Comparison of ENCODE assay signal across 10 mouse cellular contexts in the genomic region with DNA sequence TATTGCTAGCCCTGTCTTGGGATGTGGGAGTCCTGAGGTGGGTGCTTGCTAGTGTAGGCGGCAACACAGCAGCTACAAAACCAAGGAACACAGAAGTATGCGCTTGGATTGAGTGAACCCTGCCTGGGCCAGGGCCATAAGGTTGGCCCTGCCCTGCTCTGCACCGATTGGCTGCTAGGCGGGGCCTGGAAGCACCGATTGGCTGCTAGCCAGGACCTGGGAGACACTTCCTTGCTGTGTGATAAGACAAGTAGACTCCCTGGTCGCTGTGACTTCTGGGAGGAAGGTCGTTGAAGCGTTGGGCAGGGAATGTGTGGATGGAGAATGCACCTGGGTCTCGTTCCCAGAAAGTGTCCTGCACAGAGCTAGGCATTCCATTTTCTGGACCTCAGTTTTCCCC. TPM values are rescaled to one million over a fixed set of nuclear protein-coding genes. Genes with fewer than 3 reads are reported as not detected.
DNase-seq lines count a peak whose midpoint lies in the region; ATAC-seq and TF ChIP-seq lines count a peak whose summit lies in the region.
"Had no signal": no experiment of that assay in that cellular context is flagged by ENCODE, and none has a peak within 500 bp of the region (broad histone marks: within the 10 kb centered on the region; RNA-seq: fewer than 3 reads in every experiment).

No protein-coding gene starts in this region.

- no peak overlapping the region for H3K4me2 ChIP-seq in midbrain, postnatal 0 days (ENCODE audit: low read depth, low read length, poor library complexity, severe bottlenecking)
- no peak overlapping the region for H3K4me2 ChIP-seq in midbrain, embryonic 13.5 days (replicated peaks)
- no peak overlapping the region for H3K4me2 ChIP-seq in hindbrain, embryonic 14.5 days (replicated peaks)
- H3K4me2 ChIP-seq: neural tube, embryonic 13.5 days had no signal

- no peak overlapping the region for H3K9ac ChIP-seq in midbrain, postnatal 0 days (replicated peaks; ENCODE audit: low read length, poor library complexity, severe bottlenecking)
- no peak overlapping the region for H3K9ac ChIP-seq in midbrain, embryonic 13.5 days (replicated peaks)
- H3K9ac ChIP-seq in hindbrain, embryonic 14.5 days = no peak overlapping the region
- H3K9ac ChIP-seq: neural tube, embryonic 13.5 days had no signal

- H3K27ac ChIP-seq in midbrain, postnatal 0 days (ENCODE audit: low read depth, low read length) = no peak overlapping the region
- no peak overlapping the region for H3K27ac ChIP-seq in midbrain, embryonic 13.5 days
- no peak overlapping the region for H3K27ac ChIP-seq in hindbrain, embryonic 14.5 days
- H3K27ac ChIP-seq: neural tube, embryonic 13.5 days had no signal

- WGBS in midbrain, postnatal 0 days = 56% methylated on average over 9 of the region's 9 CpGs
- WGBS in midbrain, embryonic 13.5 days = 50% methylated on average over 9 of the region's 9 CpGs
- 51% methylated on average over 9 of the region's 9 CpGs for WGBS in hindbrain, embryonic 14.5 days

- H3K4me3 ChIP-seq in midbrain, postnatal 0 days (ENCODE audit: low read depth, low read length) = no peak overlapping the region
- no peak overlapping the region for H3K4me3 ChIP-seq in midbrain, embryonic 13.5 days (replicated peaks)
- no peak overlapping the region for H3K4me3 ChIP-seq in hindbrain, embryonic 14.5 days (replicated peaks; ENCODE audit: low read length)
- H3K4me3 ChIP-seq: neural tube, embryonic 13.5 days had no signal

- DNase-seq in adrenal gland, postnatal 10 days = peak; percentile 40
- DNase-seq in adrenal gland, adult (ENCODE audit: inconsistent age in 2 of 2, low spot score in 1 of 2) = no peak
- peak; percentile 47 for DNase-seq in midbrain, postnatal 0 days (ENCODE audit: low spot score)
- DNase-seq in cerebellum, postnatal 36 days = peak; percentile 52 to 65
- no peak for DNase-seq in hindbrain, embryonic 14.5 days (ENCODE audit: low spot score)
- DNase-seq: B cell, adult 2 months had no signal

- TF ChIP-seq CTCF in midbrain, postnatal 0 days (IDR thresholded peaks at IDR 0.05) = no peak

- H3K36me3 ChIP-seq in midbrain, postnatal 0 days (ENCODE audit: insufficient read depth, low read length) = no peaks in the 10 kb centered on the region
- H3K36me3 ChIP-seq in midbrain, embryonic 13.5 days = no peaks in the 10 kb centered on the region
- no peaks in the 10 kb centered on the region for H3K36me3 ChIP-seq in hindbrain, embryonic 14.5 days (replicated peaks; ENCODE audit: control insufficient read depth, insufficient read depth)
- H3K36me3 ChIP-seq: neural tube, embryonic 13.5 days had no signal

- H3K9me3 ChIP-seq in midbrain, postnatal 0 days (ENCODE audit: low read length) = no peaks in the 10 kb centered on the region
- H3K9me3 ChIP-seq in midbrain, embryonic 13.5 days = no peaks in the 10 kb centered on the region
- H3K9me3 ChIP-seq in hindbrain, embryonic 14.5 days (ENCODE audit: control insufficient read depth, low read length) = no peaks in the 10 kb centered on the region
- H3K9me3 ChIP-seq: neural tube, embryonic 13.5 days had no signal

- H3K4me1 ChIP-seq in midbrain, postnatal 0 days (ENCODE audit: insufficient read depth, low read length) = peaks cover 3% of the 10 kb centered on the region; the same call in 1 of the 2 replicates
- peaks cover 16% of the 10 kb centered on the region; the same call in 1 of the 2 replicates for H3K4me1 ChIP-seq in midbrain, embryonic 13.5 days (replicated peaks)
- H3K4me1 ChIP-seq in hindbrain, embryonic 14.5 days (replicated peaks; ENCODE audit: control insufficient read depth, insufficient read depth, low read length) = no peaks in the 10 kb centered on the region

- ATAC-seq in midbrain, postnatal 0 days (ENCODE audit: low FRiP score) = no peak
- no peak for ATAC-seq in midbrain, embryonic 13.5 days
- peak; percentile 89 for ATAC-seq in megakaryocyte-erythroid progenitor cell, adult 5-6 weeks (replicated peaks; ENCODE audit: low FRiP score, low TSS enrichment, poor library complexity, severe bottlenecking)
- no peak for ATAC-seq in monocyte, adult 5-6 weeks (replicated peaks; ENCODE audit: insufficient number of reproducible peaks, low FRiP score, low TSS enrichment, poor library complexity, severe bottlenecking)
- ATAC-seq in hindbrain, embryonic 14.5 days (ENCODE audit: low FRiP score) = no peak

- H3K27me3 ChIP-seq in midbrain, postnatal 0 days (ENCODE audit: insufficient read depth, low read length) = no peaks in the 10 kb centered on the region
- no peaks in the 10 kb centered on the region for H3K27me3 ChIP-seq in midbrain, embryonic 13.5 days
- H3K27me3 ChIP-seq in hindbrain, embryonic 14.5 days (ENCODE audit: control insufficient read depth, insufficient read depth, low read length) = no peaks in the 10 kb centered on the region
- H3K27me3 ChIP-seq: neural tube, embryonic 13.5 days had no signal

RNA-seq across cellular contexts. Expression of a gene that starts 33.3 kb away (rescaled TPM):
- 100 to 1,000 TPM; 147 to 154 TPM for total RNA-seq in adrenal gland, postnatal 10 days (2021)
- 133 and 142 TPM in 2 replicates for total RNA-seq in midbrain, postnatal 0 days (2014; rRNA removed)
- 154 and 160 TPM in 2 replicates for polyA plus RNA-seq in midbrain, postnatal 0 days (2015; fragmentation: Nextera tagmentation; extraction: Ambion mirVana)
- 204 and 210 TPM in 2 replicates for polyA plus RNA-seq in midbrain, embryonic 13.5 days (2015; fragmentation: Nextera tagmentation; extraction: Ambion mirVana)
- total RNA-seq in megakaryocyte-erythroid progenitor cell, adult 5-6 weeks (2014; fragmentation: Nextera tagmentation) = 308 and 313 TPM in 2 replicates
- total RNA-seq in megakaryocyte-erythroid progenitor cell, adult 5-6 weeks (2017) = 315 and 357 TPM in 2 replicates
- total RNA-seq in monocyte, adult 5-6 weeks (2017) = 119 to 136 TPM (median 124 TPM) in 3 replicates
- 167 and 177 TPM in 2 replicates for polyA plus RNA-seq in hindbrain, embryonic 14.5 days (2014; fragmentation: Nextera tagmentation; extraction: Ambion mirVana)

RNA-seq across cellular contexts. Expression of a gene that starts 47.4 kb away (rescaled TPM):
- 1 to 10 TPM; 2.7 TPM for total RNA-seq in adrenal gland, postnatal 10 days (2021)
- total RNA-seq in midbrain, postnatal 0 days (2014; rRNA removed) = 23.9 and 31.0 TPM in 2 replicates
- 10.3 and 11.2 TPM in 2 replicates for polyA plus RNA-seq in midbrain, postnatal 0 days (2015; fragmentation: Nextera tagmentation; extraction: Ambion mirVana)
- polyA plus RNA-seq in midbrain, embryonic 13.5 days (2015; fragmentation: Nextera tagmentation; extraction: Ambion mirVana) = 6.9 and 8.1 TPM in 2 replicates
- 8.0 and 9.6 TPM in 2 replicates for total RNA-seq in megakaryocyte-erythroid progenitor cell, adult 5-6 weeks (2014; fragmentation: Nextera tagmentation)
- total RNA-seq in megakaryocyte-erythroid progenitor cell, adult 5-6 weeks (2017) = 5.4 and 9.3 TPM in 2 replicates
- total RNA-seq in monocyte, adult 5-6 weeks (2017) = 4.6 to 5.4 TPM (median 5.1 TPM) in 3 replicates
- 10.7 and 10.8 TPM in 2 replicates for polyA plus RNA-seq in hindbrain, embryonic 14.5 days (2014; fragmentation: Nextera tagmentation; extraction: Ambion mirVana)

Comparison
In these comparisons a context has a peak if more than half of its experiments do, and no peak if none do; other contexts are left out.
1. DNase-seq: peak in adrenal gland, postnatal 10 days (single experiment), midbrain, postnatal 0 days (single experiment) and cerebellum, postnatal 36 days (2 of 2); none in adrenal gland, adult (0 of 2) and hindbrain, embryonic 14.5 days (single experiment).